Mouse (Mus musculus): Measurements from ENCODE around the gene Rere. TPM values are rescaled to one million over a fixed set of nuclear protein-coding genes. Genes with fewer than 3 reads are reported as not detected.

Gene Rere
- polyA plus RNA-seq (2016; fragmentation: Nextera tagmentation; extraction: Ambion mirVana): 55.5 and 57.2 TPM in 2 replicates

DNA sequence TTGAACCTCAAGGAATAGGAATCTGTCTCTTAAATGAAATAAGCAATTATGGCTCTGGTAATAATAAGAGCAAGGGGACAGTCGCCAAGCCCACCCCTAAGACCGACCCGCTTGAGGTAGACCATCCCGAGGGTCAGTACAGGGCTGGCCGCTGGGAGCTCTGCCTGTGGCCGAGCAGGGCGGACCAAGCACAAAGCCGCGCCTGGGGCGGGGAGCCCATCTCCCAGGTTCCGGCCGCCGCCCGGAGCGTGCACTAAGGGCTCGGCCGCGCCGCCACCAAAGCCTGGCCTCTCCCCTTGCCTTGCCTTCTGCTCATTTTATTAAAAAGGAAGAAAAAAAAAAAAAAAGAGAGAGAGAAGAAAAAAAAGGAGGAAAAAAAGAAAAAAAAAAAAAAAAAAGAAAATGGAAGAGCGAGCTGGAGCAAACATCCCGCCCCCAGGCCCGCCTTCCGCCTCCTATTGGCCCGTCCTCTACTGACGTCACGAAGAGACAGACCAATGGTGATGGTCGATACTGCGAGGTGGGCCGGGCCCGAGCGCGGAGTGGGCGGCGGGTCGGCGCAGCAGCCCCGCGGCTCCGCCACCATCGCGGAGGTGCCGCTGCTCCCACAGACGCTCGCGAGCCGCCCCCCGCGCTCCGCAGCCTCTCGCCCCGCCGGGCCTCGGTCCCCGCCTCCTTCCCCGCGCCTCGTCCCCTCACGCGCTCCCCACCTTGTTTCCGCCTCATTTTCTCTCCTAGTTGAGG is at the start of gene Rere:
Rere (plus strand) TSS at position 629 of the 744 bp plus-strand sequence.
- under 1% methylated on average over 59 of the region's 60 CpGs for WGBS

DNA sequence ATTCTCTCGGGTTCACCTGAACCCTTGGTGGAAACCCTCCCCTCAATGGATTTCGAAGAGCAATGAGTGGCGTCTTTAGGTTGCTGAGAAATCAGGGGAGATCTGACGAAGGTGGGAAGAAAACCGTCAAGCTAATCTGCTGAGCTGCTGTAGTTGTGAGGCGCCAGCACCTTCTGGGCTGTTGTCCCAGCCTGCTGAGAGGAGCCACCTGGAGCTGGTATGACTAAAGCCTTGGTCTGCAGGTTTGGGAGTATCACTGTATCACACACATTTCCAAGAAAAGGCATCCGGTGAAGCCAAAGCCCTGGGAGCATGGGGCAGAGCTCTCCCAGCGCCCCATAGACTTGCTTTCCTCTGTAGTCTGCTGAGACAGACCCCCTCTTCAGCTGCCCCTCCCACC is 49.6 kb upstream of the Rere start:
- Histone ChIP-seq H3K4me1 (peaks cover 47% of the 10 kb centered on the region), H3K36me3 (no peaks in the 10 kb centered on the region)
- 49% methylated on average over 8 of the region's 8 CpGs for WGBS

More for the DNA sequence above, at the start of gene Rere:
- Histone ChIP-seq H3K36me3 (no peaks in the 10 kb centered on the region), H3K4me2 (replicated peaks) (peak within 1 kb of the TSS; percentile 75), H3K27me3 (replicated peaks) (no peaks in the 10 kb centered on the region), H3K4me1 (peaks cover 15% of the 10 kb centered on the region), H3K9ac (peak within 1 kb of the TSS; percentile 99), H3K9me3 (no peaks in the 10 kb centered on the region), H3K27ac (peak within 1 kb of the TSS; percentile 96), H3K4me3 (peak within 1 kb of the TSS; percentile 99)
- peak; percentile 97 for ATAC-seq (ENCODE audit: low FRiP score, low read depth)

DNA sequence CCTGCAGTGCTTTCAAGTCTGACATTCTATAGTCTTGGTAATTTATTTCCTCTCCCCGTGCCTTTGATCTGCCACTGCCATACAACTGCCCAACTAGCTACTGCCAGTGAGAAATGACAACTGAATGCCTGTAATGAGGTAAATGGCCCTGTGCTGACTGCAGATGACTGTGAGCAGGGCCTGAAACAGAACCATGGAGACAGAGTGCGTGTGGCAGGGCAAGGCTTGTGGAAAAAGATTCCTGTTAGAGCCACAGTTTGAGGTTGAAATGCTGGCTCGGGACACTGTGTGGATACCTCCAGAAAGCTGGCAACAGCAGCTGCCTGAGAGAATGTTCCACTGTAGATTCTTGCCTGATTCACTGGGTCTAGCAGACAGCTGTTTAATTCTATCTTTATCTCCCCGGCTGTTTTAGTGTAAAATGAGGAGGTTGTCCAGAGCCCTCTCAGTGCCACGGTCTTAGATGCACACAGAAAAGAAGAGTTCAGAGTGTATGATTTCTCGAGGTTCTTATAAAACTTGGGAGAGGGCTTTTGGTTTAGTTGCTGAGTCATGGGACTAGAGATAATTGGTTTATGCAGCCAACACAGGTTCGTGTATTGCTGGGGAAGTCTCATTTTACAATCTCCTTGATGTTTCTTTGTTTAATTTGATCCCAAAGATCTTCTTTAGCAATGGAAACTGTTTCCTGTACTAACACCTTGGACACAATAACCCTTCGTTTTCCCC is 46.7 kb upstream of the Rere start:
- no peak for ATAC-seq (ENCODE audit: low FRiP score, low read depth)
- Histone ChIP-seq H3K9ac (0 out of 2 replicates have a peak overlapping the region, but pooled peaks have one; percentile 13), H3K27me3 (replicated peaks) (no peaks in the 10 kb centered on the region), H3K4me3 (no peak overlapping the region), H3K4me2 (replicated peaks) (no peak overlapping the region), H3K36me3 (no peaks in the 10 kb centered on the region), H3K27ac (0 out of 2 replicates have a peak overlapping the region, but pooled peaks have one; percentile 60), H3K9me3 (no peaks in the 10 kb centered on the region), H3K4me1 (peaks cover 54% of the 10 kb centered on the region)
- 16% methylated on average over 8 of the region's 8 CpGs for WGBS

More for the DNA sequence above, 49.6 kb upstream of the Rere start:
- Histone ChIP-seq H3K9me3 (no peaks in the 10 kb centered on the region), H3K27me3 (replicated peaks) (no peaks in the 10 kb centered on the region), H3K4me3 (no peak overlapping the region), H3K27ac (no peak overlapping the region), H3K9ac (no peak overlapping the region), H3K4me2 (replicated peaks) (no peak overlapping the region)
- ATAC-seq (ENCODE audit: low FRiP score, low read depth): no peak

DNA sequence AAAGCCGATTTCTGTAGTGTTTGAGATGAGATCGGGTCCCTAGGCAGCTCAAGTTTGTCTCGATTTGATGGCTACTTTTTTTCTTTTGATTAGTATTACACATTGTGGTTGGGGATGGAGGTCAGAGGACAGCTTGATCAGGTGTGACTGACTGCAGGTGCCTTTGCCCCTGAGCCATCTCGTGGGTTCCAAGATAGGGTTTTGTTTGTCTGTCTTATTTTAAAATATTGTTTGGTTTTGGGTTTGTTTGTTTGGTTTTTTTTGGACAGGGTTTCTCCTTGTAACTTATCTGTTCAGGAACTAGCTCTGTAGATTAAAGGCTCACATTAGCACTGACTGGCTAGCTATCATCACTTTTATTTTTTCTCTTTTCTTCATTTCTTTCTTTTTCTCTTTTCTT is 45.9 kb upstream of the Rere start:
- Histone ChIP-seq H3K9ac (no peak overlapping the region), H3K27me3 (replicated peaks) (no peaks in the 10 kb centered on the region), H3K9me3 (no peaks in the 10 kb centered on the region), H3K4me2 (replicated peaks) (no peak overlapping the region), H3K4me3 (no peak overlapping the region), H3K27ac (no peak overlapping the region), H3K4me1 (peaks cover 49% of the 10 kb centered on the region), H3K36me3 (peaks cover 3% of the 10 kb centered on the region; the same call in 1 of the 2 replicates)
- whole genome bisulfite sequencing: 53% methylated on average over 4 of the region's 4 CpGs
- ATAC-seq (ENCODE audit: low FRiP score, low read depth): no peak

DNA sequence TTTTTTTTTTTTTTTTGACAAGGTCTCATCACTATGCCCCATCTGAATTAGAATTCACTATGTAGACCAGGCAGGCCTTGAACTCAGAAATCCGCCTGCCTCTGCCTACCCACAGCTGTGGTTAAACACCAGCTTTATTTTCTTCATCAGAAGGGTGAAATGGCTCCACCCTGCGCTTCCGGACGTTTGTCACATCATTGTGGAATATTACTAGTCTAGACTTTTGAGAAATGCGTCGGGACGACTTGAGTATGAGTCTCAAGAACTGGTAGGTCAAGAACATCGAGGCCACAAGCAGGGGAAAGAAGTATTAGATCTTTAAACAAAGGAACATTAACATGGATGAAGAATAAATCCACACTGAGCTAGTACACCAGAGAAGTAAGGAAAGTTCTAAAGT is 45.4 kb upstream of the Rere start:
- Histone ChIP-seq H3K9me3 (no peaks in the 10 kb centered on the region), H3K27me3 (replicated peaks) (no peaks in the 10 kb centered on the region), H3K27ac (peak overlapping the region; percentile 93), H3K4me1 (peaks cover 46% of the 10 kb centered on the region), H3K4me2 (replicated peaks) (peak overlapping the region; percentile 80), H3K9ac (peak overlapping the region; percentile 82; the same call in 1 of the 2 replicates), H3K4me3 (peak overlapping the region; percentile 74), H3K36me3 (peaks cover 6% of the 10 kb centered on the region)
- ATAC-seq (ENCODE audit: low FRiP score, low read depth): no peak
- 80% methylated on average over 8 of the region's 8 CpGs for WGBS

DNA sequence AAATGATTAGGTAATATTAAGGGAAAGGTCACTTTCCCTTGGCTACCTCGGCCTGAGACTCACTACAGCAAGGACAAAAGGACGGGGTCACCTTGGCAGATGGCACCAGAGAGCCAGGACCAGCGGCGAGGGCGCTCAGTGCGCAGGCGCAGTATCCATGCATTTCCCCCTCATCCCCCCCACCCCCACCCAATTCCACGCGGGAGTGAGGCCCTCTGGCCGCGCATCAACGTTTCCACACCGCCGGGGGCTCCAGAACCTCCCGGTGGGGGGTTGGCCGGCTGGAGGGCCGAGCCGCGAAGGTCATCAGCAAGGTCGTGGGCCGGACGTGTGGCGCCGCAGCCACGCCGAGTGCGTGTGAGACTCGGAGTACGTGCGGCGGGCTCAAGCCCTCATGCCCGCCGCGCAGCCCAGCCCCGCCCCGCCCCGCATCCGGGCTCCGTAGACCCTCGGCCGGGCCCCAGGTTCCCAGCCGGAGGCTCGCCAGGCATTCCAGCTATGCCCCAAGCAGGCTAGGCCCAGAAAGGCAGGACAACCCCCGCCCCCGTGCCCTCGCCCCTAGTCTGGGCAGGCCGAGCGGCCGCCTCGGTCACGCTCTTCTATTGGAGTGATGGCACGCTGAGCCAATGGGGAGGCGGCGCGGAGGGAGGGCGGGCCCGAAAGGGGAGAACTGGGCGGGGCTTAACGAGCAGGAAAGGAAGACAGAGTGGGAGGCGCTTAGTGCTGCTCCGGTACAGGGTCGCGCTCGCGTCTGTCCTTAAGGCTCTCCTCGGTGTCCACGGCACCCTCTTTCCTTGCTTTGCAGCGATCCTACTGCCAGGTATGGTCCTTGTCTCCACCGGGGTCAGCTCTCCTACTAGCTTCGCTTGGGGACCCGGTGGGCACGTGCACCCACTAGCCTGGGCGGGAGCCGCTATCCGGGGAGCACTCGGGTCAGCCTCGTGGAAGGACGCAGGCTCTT is 44.6 kb upstream of the Rere start, which contains the start of gene Eno1:
Eno1 (plus strand) TSS at position 201 of the 961 bp plus-strand sequence.
- H3K4me2 ChIP-seq (replicated peaks): peak within 1 kb of the TSS; percentile 80
- WGBS: under 1% methylated on average over 78 of the region's 78 CpGs
- peaks cover 50% of the 10 kb centered on the region for H3K4me1 ChIP-seq
- peaks cover 13% of the 10 kb centered on the region for H3K36me3 ChIP-seq
- peak within 1 kb of the TSS; percentile 74 for H3K4me3 ChIP-seq
- ATAC-seq (ENCODE audit: low FRiP score, low read depth): peak; percentile 96
- H3K9me3 ChIP-seq: no peaks in the 10 kb centered on the region
- H3K27ac ChIP-seq: peak within 1 kb of the TSS; percentile 93
- no peaks in the 10 kb centered on the region for H3K27me3 ChIP-seq (replicated peaks)
- H3K9ac ChIP-seq: peak within 1 kb of the TSS; percentile 82

DNA sequence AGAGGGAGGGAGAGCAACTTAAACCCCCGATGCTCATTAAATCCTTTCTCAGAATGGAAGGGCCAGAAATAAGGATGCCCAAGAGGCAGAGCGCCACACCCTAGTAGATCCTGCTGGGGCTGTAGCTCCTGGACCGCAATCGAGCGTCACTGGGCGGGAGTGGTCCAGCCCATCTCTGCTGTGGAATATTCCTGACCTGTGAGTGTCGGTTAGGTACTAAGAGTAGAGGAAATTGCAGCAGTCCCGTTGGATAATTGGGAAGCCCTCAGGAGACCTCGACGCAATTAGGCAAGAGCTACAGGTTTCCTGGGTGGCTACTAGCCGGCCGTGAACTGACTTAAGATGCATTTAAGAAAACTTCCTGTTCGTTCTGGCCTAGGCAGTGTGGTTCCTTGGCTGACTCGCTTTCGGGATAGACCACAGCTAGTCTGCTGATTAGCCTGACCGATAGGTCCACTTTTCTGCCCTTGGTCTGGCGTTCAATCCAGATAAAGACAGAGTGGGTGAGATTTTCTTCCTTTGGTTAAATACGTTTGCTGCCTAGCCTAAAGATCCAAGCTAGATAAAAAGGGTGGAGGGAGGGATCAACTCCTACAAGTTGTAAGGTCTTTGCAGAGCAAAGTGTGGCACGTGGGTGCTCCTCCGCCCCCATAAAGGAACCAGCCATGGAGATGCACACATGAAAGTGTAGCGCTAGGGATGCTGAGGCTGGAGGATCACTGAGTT is 43.6 kb upstream of the Rere start:
- H3K9ac ChIP-seq: peak overlapping the region; percentile 82
- peak overlapping the region; percentile 74 for H3K4me3 ChIP-seq
- no peak for ATAC-seq (ENCODE audit: low FRiP score, low read depth)
- peaks cover 23% of the 10 kb centered on the region for H3K36me3 ChIP-seq
- H3K27ac ChIP-seq: peak overlapping the region; percentile 60
- H3K27me3 ChIP-seq (replicated peaks): no peaks in the 10 kb centered on the region
- WGBS: under 1% methylated on average over 21 of the region's 21 CpGs
- peak overlapping the region; percentile 80 for H3K4me2 ChIP-seq (replicated peaks)
- peaks cover 53% of the 10 kb centered on the region for H3K4me1 ChIP-seq
- H3K9me3 ChIP-seq: no peaks in the 10 kb centered on the region

DNA sequence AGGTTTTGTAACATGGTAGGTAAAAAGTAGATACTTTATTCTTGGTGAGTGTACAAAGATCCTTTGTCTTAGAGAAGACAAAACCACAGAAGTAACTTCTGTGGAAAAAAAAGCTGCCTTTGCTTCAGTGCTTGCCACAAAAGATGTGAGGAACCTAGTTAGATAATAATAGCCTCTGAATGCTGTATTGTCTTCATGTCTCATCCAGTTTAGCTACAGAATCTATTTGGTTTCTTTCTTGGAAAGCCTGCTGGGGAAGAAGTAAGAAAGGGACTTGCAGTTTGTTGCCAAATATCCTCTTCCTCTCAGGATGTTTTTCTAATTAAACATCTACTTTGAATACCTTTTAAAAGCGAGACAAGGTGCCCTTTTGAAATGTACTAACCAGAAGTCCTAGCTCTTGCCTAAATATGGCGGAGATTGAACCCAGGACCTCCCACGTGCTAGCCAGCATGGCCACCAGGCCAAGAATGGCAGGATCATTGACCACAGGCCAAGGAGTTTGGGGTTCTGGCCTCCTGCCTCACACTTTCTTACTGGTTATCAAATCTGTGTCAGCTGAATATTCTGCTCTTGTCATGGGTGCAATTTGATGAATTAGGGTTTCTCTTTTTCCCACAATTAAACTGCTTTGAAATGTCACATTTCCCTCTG is 42.9 kb upstream of the Rere start:
- WGBS: 1% methylated on average over 3 of the region's 3 CpGs
- Histone ChIP-seq H3K4me3 (peak overlapping the region; percentile 74), H3K9ac (peak overlapping the region; percentile 82), H3K4me1 (peaks cover 57% of the 10 kb centered on the region), H3K36me3 (peaks cover 31% of the 10 kb centered on the region), H3K27me3 (replicated peaks) (no peaks in the 10 kb centered on the region), H3K4me2 (replicated peaks) (peak overlapping the region; percentile 80), H3K9me3 (no peaks in the 10 kb centered on the region), H3K27ac (no peak overlapping the region)
- no peak for ATAC-seq (ENCODE audit: low FRiP score, low read depth)

DNA sequence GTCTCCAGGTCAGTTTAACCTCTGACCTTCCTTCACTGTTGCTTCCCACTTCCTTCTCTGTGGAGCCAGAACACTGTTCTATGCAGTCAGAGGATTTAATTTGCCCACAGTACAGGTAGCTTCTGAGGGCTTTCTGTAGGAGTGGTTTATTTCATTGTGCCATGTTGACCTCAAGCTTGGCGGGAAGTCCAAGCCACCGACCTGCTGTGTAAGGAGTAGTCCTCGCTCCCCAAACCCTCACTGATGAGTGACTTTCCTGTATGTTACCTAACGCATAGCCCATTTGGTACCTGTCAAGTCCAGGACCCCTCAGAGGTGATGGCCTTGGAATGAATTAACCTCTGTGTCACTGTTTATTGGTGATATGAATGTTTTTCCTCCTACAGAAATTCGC is 42.4 kb upstream of the Rere start:
- Histone ChIP-seq H3K4me1 (peaks cover 57% of the 10 kb centered on the region), H3K4me2 (replicated peaks) (peak overlapping the region; percentile 80), H3K9me3 (no peaks in the 10 kb centered on the region), H3K9ac (peak overlapping the region; percentile 82), H3K36me3 (peaks cover 36% of the 10 kb centered on the region), H3K27ac (no peak overlapping the region), H3K27me3 (replicated peaks) (no peaks in the 10 kb centered on the region), H3K4me3 (peak overlapping the region; percentile 74)
- ATAC-seq (ENCODE audit: low FRiP score, low read depth): no peak
- WGBS: 19% methylated on average over 5 of the region's 5 CpGs

DNA sequence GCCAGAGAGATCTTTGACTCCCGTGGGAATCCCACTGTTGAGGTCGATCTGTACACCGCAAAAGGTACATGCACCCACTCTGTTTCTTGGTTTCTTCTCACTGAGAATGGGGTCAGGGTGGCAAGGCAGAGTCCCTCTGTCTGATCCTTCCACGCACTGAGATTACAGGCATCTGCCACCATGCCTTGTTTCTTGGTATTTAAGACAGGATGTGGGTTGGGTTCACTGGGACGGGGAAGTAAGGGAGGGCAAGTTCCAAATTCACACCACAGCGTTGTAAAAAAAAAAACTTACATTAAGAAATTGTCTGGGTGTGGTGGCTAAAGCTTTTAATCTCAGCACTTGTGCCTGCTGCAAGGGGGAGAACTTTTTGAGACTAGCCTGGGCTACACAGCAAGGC is 41.9 kb upstream of the Rere start:
- no peaks in the 10 kb centered on the region for H3K9me3 ChIP-seq
- H3K36me3 ChIP-seq: peaks cover 40% of the 10 kb centered on the region
- H3K4me3 ChIP-seq: peak overlapping the region; percentile 74; the same call in 1 of the 2 replicates
- no peaks in the 10 kb centered on the region for H3K27me3 ChIP-seq (replicated peaks)
- H3K9ac ChIP-seq: 0 out of 2 replicates have a peak overlapping the region, but pooled peaks have one; percentile 82
- H3K27ac ChIP-seq: no peak overlapping the region
- peak overlapping the region; percentile 80 for H3K4me2 ChIP-seq (replicated peaks)
- 28% methylated on average over 6 of the region's 6 CpGs for WGBS
- ATAC-seq (ENCODE audit: low FRiP score, low read depth): no peak
- H3K4me1 ChIP-seq: peaks cover 53% of the 10 kb centered on the region

Measured in neural tube, embryonic 12.5 days (tissue).